Mouse (Mus musculus) kidney, adult 11 months (tissue): ENCODE measurements around the gene Zxdc.

ENCODE experiments used
- DNase-seq: peaks from one replicate; pipeline ENCODE4 v3.0.0; 2022

Zxdc gene

DNA sequence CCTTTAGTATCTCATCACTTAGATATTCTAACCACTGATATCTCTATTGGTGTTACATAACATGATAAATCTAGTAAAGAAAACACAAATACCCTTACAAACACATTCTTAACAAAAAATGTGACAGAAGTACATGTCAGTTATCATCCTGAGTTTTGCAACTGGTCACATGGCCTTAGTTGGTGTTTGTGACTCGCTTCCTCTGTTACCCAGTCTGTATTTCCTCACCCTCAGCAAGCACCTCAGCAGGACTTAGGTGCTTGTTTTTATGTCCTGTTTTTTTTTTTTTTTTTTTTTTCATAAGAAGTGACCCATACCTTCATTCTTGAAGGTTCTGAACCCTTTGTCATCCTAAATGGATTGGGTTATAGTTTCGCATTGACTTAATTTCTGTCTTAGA, 8.4 kb downstream of the Zxdc start:
- DNase-seq: no peak

DNA sequence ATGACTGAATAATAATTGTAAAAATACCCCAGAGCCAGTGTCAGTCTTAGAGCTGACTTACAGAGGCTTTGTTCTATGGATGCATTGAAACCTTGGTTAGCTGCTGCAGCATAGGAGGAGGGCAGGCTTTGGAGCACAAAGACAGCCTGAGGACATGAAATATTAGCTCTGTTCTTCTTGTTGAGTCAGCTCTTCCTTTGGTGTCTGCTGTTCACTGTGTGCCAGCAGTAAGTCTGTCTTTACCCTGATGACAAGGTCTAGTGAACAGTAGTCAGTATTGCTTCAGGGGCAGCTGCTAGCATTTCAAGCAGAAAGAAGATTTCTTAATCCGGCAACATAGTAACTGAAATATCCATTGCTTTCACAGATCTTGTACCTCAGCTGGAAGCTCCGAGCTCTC, 12.2 kb downstream of the Zxdc start:
- DNase-seq: no peak

DNA sequence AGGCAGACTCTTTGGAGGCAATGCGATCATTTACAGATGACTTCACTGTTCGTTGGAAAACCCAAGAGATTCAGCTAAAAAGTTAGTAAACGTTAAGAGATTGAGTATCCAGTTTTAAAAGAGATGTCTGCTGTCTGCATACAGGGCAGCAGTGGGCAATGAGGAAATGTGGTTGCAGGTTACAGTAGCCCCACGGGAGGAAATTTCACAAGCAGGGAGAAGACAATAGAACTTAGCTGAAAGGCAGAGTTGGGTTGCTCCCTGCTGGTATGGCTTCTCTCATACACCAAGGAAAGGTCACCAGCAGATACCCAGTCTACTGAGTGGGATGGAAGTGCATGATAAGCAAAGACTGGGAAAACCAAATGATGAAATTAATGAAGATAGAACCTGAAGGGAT, 21.3 kb downstream of the Zxdc start:
- no peak for DNase-seq

DNA sequence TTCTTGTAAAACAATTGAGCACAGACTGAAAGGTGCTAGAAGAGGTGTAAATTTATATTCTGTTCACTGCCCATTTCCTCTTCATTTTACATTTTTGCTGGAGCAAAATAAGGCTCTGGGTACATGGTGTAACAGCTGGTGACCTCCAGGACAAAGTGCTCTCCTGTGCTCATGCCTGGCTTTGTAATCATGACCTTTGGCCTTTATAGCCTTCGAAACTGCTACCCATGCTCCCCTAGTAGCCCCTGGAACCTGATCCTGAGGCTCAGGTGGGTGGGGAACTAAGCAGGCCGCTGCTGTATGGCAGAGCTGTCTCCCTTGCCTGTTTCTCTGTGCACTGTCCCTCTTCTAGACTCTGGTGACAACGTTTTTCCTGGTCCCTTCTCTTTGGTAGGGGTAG, 24.7 kb downstream of the Zxdc start:
- no peak for DNase-seq

DNA sequence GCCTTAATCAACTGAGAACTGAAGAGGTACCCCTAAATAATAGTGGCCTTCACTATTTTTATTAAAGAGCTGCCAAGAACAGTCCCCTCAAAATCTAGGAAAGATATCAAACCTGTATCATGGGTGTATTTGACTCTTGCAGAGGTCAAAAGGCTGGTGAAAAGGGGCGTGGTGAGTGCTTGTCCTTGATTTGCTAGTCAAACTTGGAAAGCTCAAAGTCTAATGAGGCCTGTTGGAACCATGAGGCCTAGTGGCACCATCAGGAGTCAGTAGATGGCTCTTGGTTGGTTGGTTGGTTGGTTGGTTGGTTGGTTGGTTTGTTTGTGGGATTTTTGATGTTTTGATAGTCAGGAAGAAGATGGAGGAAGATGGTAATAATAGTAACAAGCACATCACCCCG, 26.5 kb downstream of the Zxdc start:
- no peak for DNase-seq

DNA sequence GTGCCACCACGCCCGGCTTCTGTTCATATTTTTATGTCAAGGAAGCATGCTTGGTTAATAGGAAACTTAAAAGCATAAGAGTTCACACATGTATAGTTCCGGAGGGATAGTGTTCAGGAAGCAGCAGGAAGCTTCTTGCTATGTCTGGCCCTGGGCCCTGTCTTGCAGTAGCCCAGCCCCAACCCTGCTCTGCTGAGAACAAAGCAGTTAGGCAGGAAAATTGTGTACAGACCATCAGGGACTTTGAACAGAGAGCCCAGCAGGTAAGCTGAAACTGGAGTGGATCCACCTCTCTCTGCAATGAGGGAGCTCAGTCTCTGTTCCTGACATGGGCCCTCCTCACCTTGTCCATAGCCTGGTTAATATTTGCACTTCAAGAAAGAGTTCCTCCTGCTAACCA, 28.0 kb downstream of the Zxdc start:
- DNase-seq: no peak

DNA sequence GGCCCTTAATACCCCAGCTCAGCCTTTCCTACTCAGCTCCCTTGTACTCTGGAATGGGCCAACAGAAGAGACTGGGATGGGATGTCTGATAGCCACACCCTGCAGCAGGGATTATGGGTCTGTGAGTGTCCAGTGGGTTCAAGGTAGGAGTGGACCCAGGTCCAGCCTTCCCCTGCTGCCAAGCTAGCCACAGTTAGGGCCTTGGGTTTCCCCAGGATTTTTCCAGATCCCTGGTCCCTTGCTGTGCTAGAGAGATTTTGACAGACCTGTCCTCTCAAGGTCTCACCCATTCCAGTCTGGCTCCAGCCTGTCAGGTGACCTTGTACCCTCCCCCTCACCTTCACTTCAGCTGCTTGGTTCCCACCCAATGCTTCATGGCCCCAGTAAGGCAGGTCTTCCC, 39.3 kb downstream of the Zxdc start:
- DNase-seq: no peak

DNA sequence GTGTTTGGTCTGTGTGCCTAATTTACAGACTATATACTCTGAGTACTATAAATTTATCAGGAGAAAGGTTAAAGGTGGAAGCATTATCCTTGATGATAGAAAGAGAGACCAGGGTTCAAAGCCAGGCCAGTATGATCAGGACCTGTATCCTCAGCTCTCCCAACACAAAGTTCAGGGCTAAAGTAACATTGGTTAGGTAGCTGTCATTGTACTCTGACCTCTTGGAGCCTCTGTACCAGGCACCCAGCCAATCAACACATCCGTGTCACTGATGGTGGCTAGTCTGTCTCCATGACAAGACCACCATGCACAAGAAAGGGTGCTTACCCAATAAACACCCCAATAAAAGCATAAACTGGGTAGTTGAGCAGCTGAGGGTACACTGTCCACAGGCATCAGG, 41.7 kb downstream of the Zxdc start:
- DNase-seq: no peak

DNA sequence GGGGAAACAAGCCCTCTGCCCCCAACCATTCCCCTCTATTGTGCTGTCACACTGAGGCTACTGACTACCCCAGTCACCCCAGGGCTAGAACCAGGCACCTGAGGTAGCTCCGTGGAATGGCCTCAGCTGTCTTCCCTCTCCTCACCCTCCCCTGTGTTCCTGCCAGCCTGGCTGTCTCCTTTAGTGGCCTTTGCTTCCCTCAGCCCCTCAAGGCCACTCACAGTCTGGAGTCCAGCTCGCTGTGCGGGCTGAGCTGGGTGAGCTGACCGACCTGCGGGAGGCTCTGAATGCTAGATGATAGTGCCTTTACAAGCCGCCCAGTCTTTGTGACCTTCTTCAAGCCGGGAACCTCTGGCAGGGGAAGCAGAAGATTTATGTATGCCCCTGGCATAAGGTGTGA, 42.6 kb downstream of the Zxdc start:
- DNase-seq: no peak

DNA sequence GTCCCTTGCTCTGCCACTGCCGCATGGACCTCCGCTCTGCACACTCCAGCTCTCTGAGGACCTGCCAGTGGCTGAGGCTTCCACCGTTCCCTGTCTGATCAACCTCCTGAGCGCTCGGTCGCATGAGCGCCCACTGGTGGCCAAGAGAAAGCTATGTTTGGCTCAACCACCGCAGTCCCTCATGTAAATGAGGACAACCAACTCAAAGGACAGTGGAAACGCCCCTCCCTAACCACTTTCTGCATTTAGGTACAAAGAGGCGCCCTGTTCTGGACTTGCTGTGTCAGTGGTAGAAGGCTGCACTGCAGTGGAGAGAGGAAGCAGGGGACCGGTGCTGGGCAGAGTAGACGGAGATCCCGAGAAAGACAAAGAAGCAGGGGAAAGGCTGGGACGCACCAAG, 53.3 kb downstream of the Zxdc start:
- peak; percentile 78 for DNase-seq

DNA sequence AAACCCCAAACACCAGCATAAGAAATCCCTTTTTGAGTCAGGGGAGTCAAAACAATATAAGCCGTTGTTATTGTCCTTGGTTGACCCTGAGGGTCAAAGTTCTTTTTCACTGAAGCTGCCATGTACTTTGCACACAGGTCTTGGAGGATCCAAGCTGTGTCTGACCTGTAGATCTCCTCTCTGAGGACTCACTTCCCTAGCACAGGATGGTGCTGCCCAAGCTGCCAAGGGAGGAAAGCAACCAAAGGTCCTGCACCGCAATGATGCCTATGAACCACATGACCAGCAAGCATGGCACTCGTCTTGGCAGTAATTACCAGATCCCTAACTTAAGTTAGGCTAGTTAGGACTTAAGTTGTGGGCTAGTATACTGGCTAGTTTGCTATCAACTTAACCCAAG, 56.1 kb downstream of the Zxdc start:
- peak; percentile 28 for DNase-seq

DNA sequence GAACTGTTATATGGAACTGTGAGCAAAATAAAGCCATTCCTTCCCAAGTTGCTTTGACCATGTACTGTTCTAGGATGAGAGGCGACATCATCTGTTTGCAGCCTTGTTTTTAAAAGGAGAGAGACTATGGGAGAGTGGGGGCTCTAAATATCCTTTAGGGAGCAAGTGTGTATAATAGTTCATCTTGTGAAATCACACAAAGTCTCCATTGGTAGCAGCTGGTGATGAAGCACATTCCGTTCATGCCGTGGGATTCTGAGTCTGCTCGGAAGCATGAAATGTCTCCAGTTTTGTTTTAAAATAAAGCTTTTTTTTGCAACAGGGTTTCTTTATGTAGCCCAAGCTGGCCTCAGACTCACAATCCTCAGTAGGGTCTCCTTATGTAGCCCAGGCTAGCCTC, 56.7 kb downstream of the Zxdc start:
- DNase-seq: no peak

DNA sequence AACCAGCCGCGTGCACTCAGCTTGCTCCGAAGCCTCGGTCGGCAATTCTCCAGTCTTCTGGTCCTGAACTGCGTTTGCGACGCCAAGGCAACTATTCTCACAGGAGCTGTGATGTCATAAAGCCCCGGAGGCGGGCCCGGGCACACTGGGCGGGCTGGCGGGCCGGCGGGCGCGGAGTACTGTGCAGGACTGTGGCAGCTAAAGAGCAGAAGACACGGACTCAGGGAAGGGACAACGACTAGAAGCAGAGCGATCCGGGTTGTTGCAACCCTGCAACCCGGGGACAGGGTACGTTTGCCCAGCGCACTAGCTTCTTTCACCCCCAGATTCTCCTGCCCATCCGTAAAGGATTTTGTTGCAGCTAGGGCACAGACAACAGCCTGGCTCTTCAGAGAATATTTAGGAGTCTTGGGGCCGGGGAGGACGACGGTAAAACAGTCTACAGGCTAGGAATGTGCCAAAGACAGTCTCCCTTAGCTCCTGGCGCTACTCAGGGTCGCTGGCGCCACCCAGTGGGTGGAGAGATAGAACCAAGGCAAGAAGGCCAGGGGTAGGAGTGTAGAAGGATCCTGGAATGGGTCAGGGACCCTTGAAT, 59.2 kb downstream of the Zxdc start, which contains the start of gene Cfap100:
Cfap100 (minus strand) TSS at position 418 of the 595 bp plus-strand sequence.
- DNase-seq: peak; percentile 67

DNA sequence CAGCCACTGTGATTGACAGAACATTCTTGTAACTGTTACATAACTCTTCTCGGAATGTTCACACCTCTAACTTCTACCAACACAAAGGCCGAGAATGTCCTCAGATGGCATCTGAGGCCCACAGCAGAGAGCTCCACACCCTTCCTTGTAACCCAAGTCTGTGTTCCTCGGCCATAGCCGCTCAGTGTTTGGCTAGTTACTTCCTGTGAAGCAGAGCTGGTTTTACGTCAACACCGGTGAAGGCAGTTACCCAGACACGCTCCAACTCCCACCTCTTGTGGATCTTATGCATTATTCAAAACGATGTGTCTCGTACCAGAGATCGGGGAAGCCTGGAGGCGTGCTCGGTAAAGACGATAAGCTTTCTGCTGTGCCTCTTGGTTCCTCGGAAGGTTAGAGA, 60.6 kb downstream of the Zxdc start:
- peak; percentile 21 for DNase-seq

DNA sequence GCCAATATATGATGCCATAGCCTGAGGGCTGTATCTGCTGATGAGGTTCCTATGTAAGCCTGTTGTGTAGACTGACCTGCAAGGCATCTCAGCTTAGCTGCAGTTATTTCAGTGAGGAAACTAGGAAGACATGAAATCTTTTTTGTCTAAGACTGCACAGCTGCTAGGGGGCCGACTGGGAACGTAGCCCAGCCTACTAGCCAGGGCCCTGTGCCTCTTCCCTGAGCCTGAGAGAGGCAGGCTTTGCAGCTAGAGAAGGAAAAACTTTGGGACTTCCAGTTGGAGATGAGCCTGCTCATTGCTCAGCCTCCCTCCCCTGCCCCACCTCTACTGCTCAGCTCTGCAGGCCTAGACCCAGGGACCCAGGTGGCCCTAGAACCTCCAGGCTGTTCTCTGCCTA, 62.2 kb downstream of the Zxdc start:
- DNase-seq: no peak

DNA sequence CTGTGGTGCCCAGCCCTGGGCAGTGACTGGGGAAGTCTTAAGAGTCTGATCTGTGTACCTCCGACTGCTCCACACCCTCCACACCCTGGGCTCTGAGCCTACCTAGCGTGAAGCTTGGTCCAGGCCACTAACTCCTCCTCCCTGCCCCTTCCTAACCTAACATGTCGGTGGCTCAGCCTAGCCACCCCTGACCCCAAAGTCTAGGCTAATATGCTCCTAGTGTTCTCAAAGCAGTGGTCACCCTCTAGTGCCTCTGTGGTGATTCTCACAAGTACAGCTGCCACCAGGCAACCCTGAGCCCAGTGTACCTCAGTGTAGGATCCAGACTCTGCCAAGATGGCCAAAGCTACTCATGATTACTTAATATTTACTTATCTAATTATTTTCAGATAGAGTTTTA, 65.4 kb downstream of the Zxdc start:
- DNase-seq: no peak

DNA sequence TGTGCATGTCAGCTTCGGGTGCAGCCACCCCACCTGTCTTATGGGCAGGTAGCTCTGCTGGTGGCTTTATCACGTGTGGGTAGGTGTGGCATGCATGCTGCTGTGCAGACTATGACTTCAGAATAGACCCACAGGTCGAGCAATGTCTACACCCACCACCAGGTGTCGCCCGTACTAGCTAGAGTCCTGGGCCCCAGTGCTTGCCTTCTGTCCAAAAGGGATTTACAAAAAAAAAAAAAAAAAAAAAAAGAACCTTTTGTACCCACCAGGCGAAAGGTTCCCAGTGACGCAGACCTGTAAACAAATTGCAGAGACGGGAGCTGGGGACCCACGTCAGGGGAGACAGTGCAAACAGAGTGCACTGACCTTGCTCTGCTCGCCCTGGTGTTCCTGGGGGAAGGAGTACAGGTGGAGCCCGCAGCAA, 65.9 kb downstream of the Zxdc start:
- DNase-seq: peak; percentile 90

DNA sequence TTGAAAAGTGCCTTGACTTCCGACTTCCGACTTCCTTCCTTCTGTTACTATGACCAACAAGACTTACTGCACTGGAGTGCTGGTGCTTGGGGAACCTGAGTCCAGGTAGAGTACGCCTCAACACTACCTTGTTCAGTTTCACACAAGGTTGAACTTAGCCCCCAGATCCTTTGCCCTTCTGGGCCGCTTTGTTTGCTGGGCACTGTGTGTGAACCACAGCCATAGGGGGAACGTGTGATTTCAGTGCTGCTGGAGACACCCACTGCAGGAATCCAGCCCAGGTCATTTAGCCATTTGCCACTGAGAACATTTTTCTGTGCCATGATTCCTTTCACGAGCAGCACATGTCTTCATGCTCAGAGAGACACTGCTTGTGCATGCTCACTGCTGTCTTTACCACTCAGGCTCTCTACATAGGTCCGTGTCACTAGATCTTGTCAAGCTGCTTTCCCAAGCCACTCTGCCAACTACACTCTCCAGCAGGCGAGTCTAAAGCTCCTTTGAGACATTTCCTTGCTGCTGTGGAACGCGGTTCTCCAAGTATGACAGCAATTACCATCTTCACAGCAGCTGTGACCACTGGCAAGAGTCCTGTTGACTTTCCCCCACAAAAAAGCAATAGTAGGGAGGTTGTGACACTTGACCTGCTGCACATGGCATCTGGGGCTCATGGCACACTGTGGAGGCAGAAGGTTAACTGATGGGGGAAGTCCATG, 67.1 kb downstream of the Zxdc start:
- DNase-seq: no peak

DNA sequence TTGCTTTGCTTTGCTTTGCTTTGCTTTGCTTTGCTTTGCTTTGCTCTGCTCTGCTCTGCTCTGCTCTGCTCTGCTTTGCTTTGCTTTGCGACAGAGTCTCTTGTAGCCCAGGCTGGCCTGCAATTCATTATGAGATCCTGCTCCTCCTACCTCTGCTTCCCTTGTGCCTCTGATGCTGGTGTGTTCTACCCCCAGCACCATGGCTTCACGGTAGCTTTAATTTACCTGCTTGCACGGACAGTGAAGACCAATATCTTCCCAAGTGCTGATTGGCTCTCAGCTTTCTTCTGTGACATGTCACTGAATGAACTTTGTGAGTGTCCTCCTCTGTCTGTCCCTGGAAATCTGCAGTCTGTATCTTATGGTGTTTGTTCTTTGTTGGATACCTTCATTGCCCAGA, 67.7 kb downstream of the Zxdc start:
- DNase-seq: no peak

DNA sequence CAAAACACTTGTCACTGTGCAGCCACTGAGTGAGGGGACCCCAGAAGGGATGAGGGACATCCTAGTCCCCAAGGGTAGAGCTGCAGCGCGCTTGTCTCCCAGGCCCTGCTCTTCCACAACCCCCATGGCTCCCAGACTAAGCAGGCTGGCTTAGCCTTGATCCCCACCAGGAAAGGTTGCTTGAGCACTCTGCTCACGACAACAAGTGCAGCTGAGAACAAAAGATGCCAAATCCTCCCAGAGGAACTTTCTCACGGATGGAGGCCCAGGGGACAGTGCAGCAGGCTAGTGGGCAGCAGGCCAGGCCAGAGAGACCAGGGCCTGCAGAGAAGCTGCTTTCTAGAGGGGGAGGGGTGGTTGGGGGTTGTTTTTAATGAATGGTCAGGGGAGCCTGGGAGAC, 77.6 kb downstream of the Zxdc start:
- no peak for DNase-seq

DNA sequence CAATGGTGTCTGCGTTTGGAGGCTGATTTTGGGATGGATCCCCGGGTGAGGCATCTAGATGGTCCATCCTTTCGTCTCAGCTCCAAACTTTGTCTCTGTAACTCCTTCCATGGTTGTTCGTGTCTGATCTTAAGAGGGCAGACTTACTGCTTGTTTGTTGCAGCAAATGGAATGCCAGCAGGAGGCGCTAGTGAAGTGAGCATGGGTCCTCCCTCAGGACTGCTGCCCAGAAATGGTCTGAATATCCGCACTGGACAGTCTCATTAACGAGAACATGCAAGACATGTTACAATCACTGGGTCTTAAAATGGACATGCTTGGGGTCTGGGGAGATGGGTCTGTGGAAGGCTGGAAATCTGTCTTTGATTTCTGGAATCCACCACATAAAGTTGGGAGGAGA, 80.9 kb downstream of the Zxdc start:
- peak; percentile 90 for DNase-seq

DNA sequence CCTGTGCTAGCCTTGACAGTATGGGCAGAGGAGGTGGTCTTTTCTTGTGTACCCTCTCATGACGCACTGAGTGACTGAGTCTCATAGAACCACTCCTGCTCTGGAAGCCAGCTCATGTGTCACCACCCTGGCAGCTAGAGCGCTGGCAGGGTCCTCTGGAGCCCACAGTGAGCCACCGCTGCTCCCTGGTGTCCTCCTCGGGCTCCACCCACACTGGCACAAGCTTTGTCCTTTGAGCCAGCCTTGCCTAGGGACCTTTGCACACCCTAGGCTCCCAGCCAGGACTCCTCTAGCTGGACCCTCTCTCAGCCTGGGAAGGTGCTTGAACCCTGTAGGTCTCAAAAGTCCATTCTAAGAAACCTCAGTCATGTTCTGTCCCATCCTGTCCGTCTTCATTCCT, 81.4 kb downstream of the Zxdc start:
- DNase-seq: peak; percentile 94

DNA sequence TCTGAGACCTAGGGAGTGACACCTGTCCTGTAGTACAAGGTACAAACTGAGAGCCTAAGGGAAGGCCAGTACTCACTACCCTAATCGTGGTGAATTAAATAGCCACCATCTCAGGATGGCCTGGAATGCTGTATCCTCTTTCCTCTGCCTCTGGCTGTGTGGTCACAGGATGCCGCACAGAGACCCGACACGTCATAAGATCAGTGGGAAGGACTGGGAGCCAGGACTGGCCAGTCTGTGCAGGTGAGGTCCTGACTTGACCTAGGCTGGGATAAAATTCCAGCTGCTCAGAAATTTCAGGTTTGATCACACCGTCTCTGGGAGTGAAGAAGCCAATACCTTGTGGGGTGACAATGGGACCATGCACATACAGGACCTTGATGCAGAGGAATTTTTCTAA, 82.2 kb downstream of the Zxdc start:
- DNase-seq: no peak

DNA sequence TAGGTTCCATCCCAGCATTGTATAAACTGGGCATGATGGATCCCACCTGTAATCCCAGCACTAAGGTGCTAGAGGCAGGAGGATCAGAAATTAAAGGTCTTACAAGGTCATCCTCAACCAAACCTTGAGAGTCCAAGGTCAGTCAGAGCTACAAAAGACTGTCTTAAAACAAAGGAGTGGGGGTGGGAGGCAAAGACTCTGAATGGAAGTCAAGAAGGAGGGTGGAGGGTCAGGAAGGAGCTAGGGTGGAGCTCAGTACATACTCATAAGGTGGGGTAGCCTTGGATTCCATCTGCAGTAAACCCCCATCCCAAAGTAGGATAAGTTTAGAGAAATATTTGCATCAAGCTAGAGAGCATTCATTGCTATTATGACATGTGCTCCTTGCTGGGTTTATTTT, 83.3 kb downstream of the Zxdc start:
- DNase-seq: no peak
